Mouse (Mus musculus) CD4-positive naive resting alpha-beta T cell, adult 57 days (primary cell): ENCODE measurements around the gene Kmo. TPM values are rescaled to one million over a fixed set of nuclear protein-coding genes. Genes with fewer than 3 reads are reported as not detected.

ENCODE experiments used
- total RNA-seq: library from RNA; stranded (reverse); gene quantifications from one replicate; pipeline ENCODE4 v1.2.4, GENCODE M21; 2023

Gene Kmo
- 3.8 TPM for total RNA-seq

GRCm38 (mm10) chr1:175619814-175620431, at the start of gene Kmo:
Gene Kmo (plus strand): TSS chr1:175620381.

GRCm38 (mm10) chr1:175625257-175625879, 5.2 kb downstream of the Kmo start, which contains the start of gene Fh1:
Gene Fh1 (minus strand): TSS chr1:175625635.

GRCm38 (mm10) chr1:175692246-175692996, 72.2 kb downstream of the Kmo start, which contains the start of the genes Opn3 and Chml:
Gene Opn3 (minus strand): TSS chr1:175692776.
Gene Chml (minus strand): TSS chr1:175692901.

GRCm38 (mm10) chr1:175698293-175698692, 78.1 kb downstream of the Kmo start, which contains the start of gene Wdr64:
Gene Wdr64 (plus strand): TSS chr1:175698593.

Other genes starting within 250 kb of the Kmo start
- gene Rgs7, start 127.9 kb upstream of the Kmo start, total RNA-seq, result not detected
- 26.4 TPM for gene Fh1, start 5.3 kb downstream of the Kmo start, total RNA-seq
- 0.38 TPM for gene Opn3, start 72.4 kb downstream of the Kmo start, total RNA-seq
- 4.9 TPM for gene Chml, start 72.5 kb downstream of the Kmo start, total RNA-seq
- not detected for gene Wdr64, start 78.2 kb downstream of the Kmo start, total RNA-seq